Mouse (Mus musculus): Measurements from ENCODE around the gene Abi3bp. TPM values are rescaled to one million over a fixed set of nuclear protein-coding genes. Genes with fewer than 3 reads are reported as not detected.
A peak's percentile ranks its signal among the peaks of the same experiment; 100 is the strongest.

Gene Abi3bp
- 1 to 10 TPM; 5.6 to 9.2 TPM for total RNA-seq (2021)
- long read RNA-seq, experiment 1, partial matches to known transcripts: 1 of 2 reads
- long read RNA-seq, experiment 1, other reads (novel, unspliced or antisense): 1 of 2 reads
- long read RNA-seq, experiment 2, partial matches to known transcripts: 1 of 2 reads
- long read RNA-seq, experiment 2, other reads (novel, unspliced or antisense): 1 of 2 reads

- DNase-seq (ENCODE audit: low spot score in 2 of 2): peak; percentile 15 to 26
These were observed at the start of gene Abi3bp for GRCm38 (mm10) chr16:56477677-56478574. TSS of gene Abi3bp (plus strand) at chr16:56477878.

GRCm38 (mm10) chr16:56435293-56436185, 42.1 kb upstream of the Abi3bp start:
- no peak for DNase-seq (ENCODE audit: low spot score in 2 of 2)

GRCm38 (mm10) chr16:56440243-56440642, 37.4 kb upstream of the Abi3bp start:
- DNase-seq (ENCODE audit: low spot score in 2 of 2): no peak

- no peak for DNase-seq (ENCODE audit: low spot score in 2 of 2)
These were observed 36.6 kb upstream of the Abi3bp start for GRCm38 (mm10) chr16:56441113-56441512.

GRCm38 (mm10) chr16:56441658-56442344, 35.9 kb upstream of the Abi3bp start:
- no peak for DNase-seq (ENCODE audit: low spot score in 2 of 2)

GRCm38 (mm10) chr16:56451482-56451881, 26.2 kb upstream of the Abi3bp start:
- no peak for DNase-seq (ENCODE audit: low spot score in 2 of 2)

- DNase-seq (ENCODE audit: low spot score in 2 of 2): no peak
These were observed 25.8 kb upstream of the Abi3bp start for GRCm38 (mm10) chr16:56451923-56452322.

GRCm38 (mm10) chr16:56458052-56458754, 19.5 kb upstream of the Abi3bp start:
- DNase-seq (ENCODE audit: low spot score in 2 of 2): no peak

DNA sequence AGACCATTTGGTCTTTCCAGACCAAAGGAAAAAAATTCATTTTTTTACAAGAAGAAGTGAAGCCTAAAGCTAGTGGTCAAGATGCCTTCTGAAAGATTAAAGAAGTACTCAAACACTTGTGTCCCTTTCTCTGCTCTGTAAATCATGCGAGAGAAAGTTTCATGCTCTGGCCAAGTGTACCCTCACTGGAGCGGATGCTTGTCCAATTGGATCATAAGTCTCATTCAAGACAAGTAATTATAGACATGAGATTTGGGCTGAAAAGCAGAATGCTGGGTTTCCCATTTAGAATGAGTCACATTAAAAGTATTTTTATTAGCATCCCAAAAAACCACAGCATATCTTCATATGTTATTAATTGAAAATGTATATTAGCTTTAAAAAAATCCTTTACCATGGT, 4.5 kb upstream of the Abi3bp start:
- DNase-seq (ENCODE audit: low spot score in 2 of 2): no peak

GRCm38 (mm10) chr16:56475676-56476075, 2.0 kb upstream of the Abi3bp start:
- DNase-seq (ENCODE audit: low spot score in 2 of 2): no peak

DNA sequence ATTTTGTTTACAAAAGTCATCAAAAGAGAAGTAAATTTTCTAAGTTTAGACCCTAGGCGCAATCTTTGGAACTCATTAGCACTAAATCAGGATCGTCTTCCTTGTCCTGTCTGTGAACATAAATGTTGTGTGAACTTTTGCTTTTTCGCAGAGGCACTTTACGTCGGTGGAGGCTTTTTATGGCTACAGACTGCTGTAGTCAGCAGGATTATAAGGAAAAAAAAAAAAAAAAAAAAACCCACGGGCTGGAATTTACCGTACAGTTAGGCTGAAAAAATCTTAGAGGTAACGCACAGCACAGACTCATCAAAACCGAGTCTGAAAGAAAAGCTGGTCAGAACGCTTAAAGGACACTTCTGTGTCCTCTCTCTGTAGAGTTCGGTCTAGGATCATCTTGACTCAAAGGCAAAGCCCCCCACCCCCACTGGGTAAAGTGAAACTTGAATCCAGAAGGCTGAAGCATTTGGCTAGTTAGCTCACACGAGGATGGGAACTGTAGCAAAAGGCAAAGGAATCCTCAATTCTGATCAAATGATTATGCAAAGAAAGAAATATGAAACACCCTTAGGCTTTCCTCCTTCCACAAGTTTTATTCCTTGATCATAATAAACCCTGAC, 1.0 kb downstream of the Abi3bp start:
- DNase-seq (ENCODE audit: low spot score in 2 of 2): no peak

DNA sequence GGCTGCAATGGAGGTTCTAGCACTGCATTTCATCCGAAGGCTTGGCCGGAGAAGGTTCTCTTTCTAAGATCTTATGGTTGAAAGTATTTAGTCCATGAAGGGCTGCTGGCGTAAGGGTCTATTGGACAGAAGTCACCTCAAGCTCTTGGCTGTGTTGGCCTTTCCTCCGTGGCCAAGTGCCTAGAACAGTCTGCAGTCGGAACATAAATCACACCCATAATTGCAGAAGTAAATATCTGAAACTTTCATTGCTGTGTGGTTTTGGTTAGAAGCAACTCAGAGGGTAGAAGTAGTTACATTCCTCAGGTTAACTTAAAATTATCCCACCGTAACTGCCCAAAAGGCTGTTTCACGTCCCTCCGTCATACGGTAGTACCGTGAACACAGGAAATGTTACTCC, 5.8 kb downstream of the Abi3bp start:
- DNase-seq (ENCODE audit: low spot score in 2 of 2): no peak

DNA sequence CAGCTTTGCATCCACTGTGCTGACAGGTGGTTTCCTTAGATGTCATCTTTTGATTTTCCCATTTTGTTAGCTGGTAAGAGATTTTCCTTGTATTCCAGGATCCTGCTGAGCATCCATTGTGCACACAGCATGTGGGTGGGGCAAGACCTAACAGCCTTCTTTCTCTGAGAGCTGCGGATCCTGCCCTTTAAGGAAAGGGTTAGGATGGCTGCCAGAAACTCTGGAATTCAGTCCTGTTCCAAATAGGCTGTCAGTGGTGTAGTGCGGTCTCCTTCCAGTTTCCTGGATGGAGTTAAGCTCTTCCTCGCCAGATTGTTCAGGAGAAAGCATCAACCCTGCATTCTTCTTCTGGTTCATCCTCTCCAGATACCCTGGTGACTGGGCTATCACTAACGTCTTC, 8.8 kb downstream of the Abi3bp start:
- no peak for DNase-seq (ENCODE audit: low spot score in 2 of 2)

DNA sequence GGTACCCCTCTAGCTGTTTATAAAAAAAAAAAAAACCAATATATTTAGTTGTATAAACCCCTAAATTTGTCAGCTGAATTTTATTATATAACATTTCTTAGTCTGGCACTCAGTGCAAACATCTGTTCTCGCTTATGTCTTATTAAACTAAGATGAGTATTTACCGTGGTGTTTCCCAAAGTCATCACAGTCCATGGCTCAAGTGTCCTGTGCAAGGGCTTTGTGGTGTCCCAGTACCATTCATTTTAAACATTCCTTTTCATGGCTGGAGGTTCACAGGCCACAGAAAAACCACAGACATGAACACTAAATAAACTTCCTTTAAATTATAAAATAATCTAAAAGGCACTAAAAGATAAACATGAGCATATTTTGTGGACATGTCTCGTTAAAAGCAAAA, 13.2 kb downstream of the Abi3bp start:
- DNase-seq (ENCODE audit: low spot score in 2 of 2): no peak

- no peak for DNase-seq (ENCODE audit: low spot score in 2 of 2)
These were observed 17.6 kb downstream of the Abi3bp start for GRCm38 (mm10) chr16:56495266-56495665.

GRCm38 (mm10) chr16:56496743-56497142, 19.1 kb downstream of the Abi3bp start:
- DNase-seq (ENCODE audit: low spot score in 2 of 2): no peak

GRCm38 (mm10) chr16:56498680-56499079, 21.0 kb downstream of the Abi3bp start:
- DNase-seq (ENCODE audit: low spot score in 2 of 2): no peak

GRCm38 (mm10) chr16:56500441-56500840, 22.8 kb downstream of the Abi3bp start:
- no peak for DNase-seq (ENCODE audit: low spot score in 2 of 2)

- no peak for DNase-seq (ENCODE audit: low spot score in 2 of 2)
These were observed 23.4 kb downstream of the Abi3bp start for GRCm38 (mm10) chr16:56501101-56501500.

GRCm38 (mm10) chr16:56501513-56501912, 23.8 kb downstream of the Abi3bp start:
- no peak for DNase-seq (ENCODE audit: low spot score in 2 of 2)

Measured in adrenal gland, adult 18-20 months (tissue).